Mouse (Mus musculus) G1E (cell line): ENCODE data around the gene Atox1. TPM values are rescaled to one million over a fixed set of nuclear protein-coding genes. Genes with fewer than 3 reads are reported as not detected.

Experiments used
- ATAC-seq: 2 replicates; pipeline ENCODE4 v1.8.0; 2016; ENCODE audit warnings: mild to moderate bottlenecking; ENCODE audit not compliant: insufficient number of reproducible peaks, poor library complexity, low FRiP score, severe bottlenecking; ENCODE audit errors: extremely low read depth
- DNase-seq: peaks from one replicate; pipeline ENCODE4 v3.0.0; 2012; ENCODE audit warnings: low spot score
- H3K27me3 ChIP-seq: 2 replicates; pipeline ENCODE4 v1.6.1; 2012; ENCODE audit warnings: mild to moderate bottlenecking, low read length, inconsistent platforms; ENCODE audit not compliant: insufficient read depth
- H3K36me3 ChIP-seq: replicated peaks from 2 replicates; pipeline ENCODE3; 2012; ENCODE audit warnings: mild to moderate bottlenecking, inconsistent platforms
- H3K4me1 ChIP-seq: 2 replicates; pipeline ENCODE4 v1.6.1; 2012; ENCODE audit warnings: low read depth, low read length, inconsistent platforms, mixed read lengths; ENCODE audit not compliant: insufficient read depth
- H3K4me3 ChIP-seq: 2 replicates; pipeline ENCODE4 v1.5.1; 2012; ENCODE audit warnings: low read depth, mild to moderate bottlenecking, inconsistent platforms, low read length, moderate library complexity, mixed read lengths
- H3K9me3 ChIP-seq: replicated peaks from 2 replicates; pipeline ENCODE4 v1.6.1; 2012; ENCODE audit warnings: inconsistent platforms
- CTCF ChIP-seq: IDR thresholded peaks from 2 replicates; pipeline ENCODE4 v1.5.1; 2012; ENCODE audit warnings: low read depth, low read length, inconsistent platforms, mixed read lengths
- GATA1 ChIP-seq: IDR thresholded peaks from 2 replicates; pipeline ENCODE4 v1.6.1; 2012; ENCODE audit warnings: borderline replicate concordance, low read length, inconsistent platforms, mixed read lengths
- GATA2 ChIP-seq: IDR thresholded peaks from 2 replicates; pipeline ENCODE4 v1.6.1; 2012; ENCODE audit warnings: low read depth, low read length, inconsistent platforms, borderline replicate concordance
- POLR2AphosphoS5 ChIP-seq: IDR thresholded peaks from 2 replicates; pipeline ENCODE4 v1.6.1; 2012; ENCODE audit warnings: low read depth, low read length, inconsistent platforms; ENCODE audit not compliant: insufficient replicate concordance
- TAL1 ChIP-seq: conservative IDR thresholded peaks from 2 replicates; pipeline ENCODE4 v1.6.1; 2012; ENCODE audit warnings: low read depth, low read length, inconsistent platforms, mixed read lengths
- polyA plus RNA-seq: library from polyadenylated mRNA; stranded (reverse); fragments of >175 nt; gene quantifications from 2 replicates; pipeline ENCODE4 v1.2.3, GENCODE M21; 2012
- total RNA-seq, 2 experiments: library from RNA; stranded (forward) in 1 of 2; stranded (reverse) in 1 of 2; fragments of 200-1000 nt in 1 of 2; fragments of >200 nt in 1 of 2; fragmentation: Nextera tagmentation in 1 of 2; gene quantifications; 2 replicates each; pipeline ENCODE4 v1.2.3; 2014 to 2017

Gene Atox1
- total and polyA plus RNA-seq, 3 experiments = 37.7 to 103 (median 92.8) TPM

- H3K9me3 ChIP-seq = no peaks in the 10 kb centered on the region
- H3K27me3 ChIP-seq = peaks cover 9% of the 10 kb centered on the region
- no peak overlapping the region for H3K4me3 ChIP-seq
- no peaks in the 10 kb centered on the region for H3K4me1 ChIP-seq
- peaks cover 31% of the 10 kb centered on the region for H3K36me3 ChIP-seq
- TF ChIP-seq GATA1 = no peak
- no peak for TF ChIP-seq TAL1
- TF ChIP-seq GATA2 = no peak
- TF ChIP-seq CTCF = no peak
- TF ChIP-seq POLR2AphosphoS5 = no peak
- ATAC-seq = no peak
- DNase-seq = no peak
These were observed 21.3 kb downstream of the Atox1 start for GRCm38 (mm10) chr11:55439718-55440117.

- no peaks in the 10 kb centered on the region for H3K4me1 ChIP-seq
- no peak for ATAC-seq
- H3K36me3 ChIP-seq = peaks cover 15% of the 10 kb centered on the region
- H3K4me3 ChIP-seq = no peak overlapping the region
- TF ChIP-seq GATA2 (no peak), TAL1 (no peak), POLR2AphosphoS5 (no peak), CTCF (no peak), GATA1 (no peak)
- peaks cover 10% of the 10 kb centered on the region for H3K27me3 ChIP-seq
- DNase-seq = no peak
- no peaks in the 10 kb centered on the region for H3K9me3 ChIP-seq
These were observed 23.0 kb downstream of the Atox1 start for GRCm38 (mm10) chr11:55438031-55438430.

DNA sequence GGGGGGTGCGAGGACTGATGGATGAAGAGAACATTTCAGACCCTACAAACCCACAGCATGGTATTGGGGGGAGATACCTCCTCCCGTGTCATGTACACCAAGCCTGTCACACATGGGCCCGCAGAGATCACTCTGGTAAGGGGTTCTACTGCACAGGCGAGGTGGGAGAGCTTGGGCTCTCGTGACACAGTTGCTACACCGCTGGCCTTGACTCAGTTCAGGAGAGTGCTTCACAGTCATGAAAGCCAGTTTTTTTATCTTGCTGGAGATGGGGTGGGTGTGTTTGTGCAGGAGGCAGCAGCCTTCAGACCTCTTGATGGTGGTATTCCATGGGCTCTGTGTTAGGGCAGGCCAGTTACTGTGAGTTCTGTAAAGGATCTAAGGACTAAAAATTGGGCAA, 24.9 kb downstream of the Atox1 start:
- H3K36me3 ChIP-seq = no peaks in the 10 kb centered on the region
- H3K4me1 ChIP-seq = no peaks in the 10 kb centered on the region
- ATAC-seq = no peak
- no peak for DNase-seq
- H3K4me3 ChIP-seq = no peak overlapping the region
- TF ChIP-seq GATA2 = no peak
- TF ChIP-seq CTCF = no peak
- no peak for TF ChIP-seq GATA1
- TF ChIP-seq TAL1 = no peak
- no peak for TF ChIP-seq POLR2AphosphoS5
- peaks cover 11% of the 10 kb centered on the region for H3K27me3 ChIP-seq
- H3K9me3 ChIP-seq = no peaks in the 10 kb centered on the region

- no peak for TF ChIP-seq POLR2AphosphoS5
- no peak for TF ChIP-seq GATA1
- TF ChIP-seq GATA2 = no peak
- TF ChIP-seq TAL1 = no peak
- Histone ChIP-seq H3K27me3 (peaks cover 15% of the 10 kb centered on the region), H3K4me1 (no peaks in the 10 kb centered on the region), H3K9me3 (no peaks in the 10 kb centered on the region), H3K4me3 (no peak overlapping the region), H3K36me3 (no peaks in the 10 kb centered on the region)
- DNase-seq = no peak
- ATAC-seq = no peak
These were observed 28.1 kb downstream of the Atox1 start for GRCm38 (mm10) chr11:55432981-55433380.

- Histone ChIP-seq H3K9me3 (no peaks in the 10 kb centered on the region), H3K4me1 (no peaks in the 10 kb centered on the region), H3K36me3 (no peaks in the 10 kb centered on the region), H3K27me3 (peaks cover 17% of the 10 kb centered on the region), H3K4me3 (no peak overlapping the region)
- ATAC-seq (no peak), DNase-seq (no peak)
- TF ChIP-seq GATA2 (no peak), TAL1 (no peak), GATA1 (no peak)
These were observed 31.1 kb downstream of the Atox1 start for GRCm38 (mm10) chr11:55429973-55430372.

GRCm38 (mm10) chr11:55428186-55429012, 32.6 kb downstream of the Atox1 start:
- no peaks in the 10 kb centered on the region for H3K36me3 ChIP-seq
- peaks cover 27% of the 10 kb centered on the region for H3K27me3 ChIP-seq
- DNase-seq = no peak
- no peak overlapping the region for H3K4me3 ChIP-seq
- no peaks in the 10 kb centered on the region for H3K4me1 ChIP-seq
- ATAC-seq = no peak
- no peak for TF ChIP-seq GATA2
- no peak for TF ChIP-seq POLR2AphosphoS5
- no peak for TF ChIP-seq TAL1
- H3K9me3 ChIP-seq = no peaks in the 10 kb centered on the region

DNA sequence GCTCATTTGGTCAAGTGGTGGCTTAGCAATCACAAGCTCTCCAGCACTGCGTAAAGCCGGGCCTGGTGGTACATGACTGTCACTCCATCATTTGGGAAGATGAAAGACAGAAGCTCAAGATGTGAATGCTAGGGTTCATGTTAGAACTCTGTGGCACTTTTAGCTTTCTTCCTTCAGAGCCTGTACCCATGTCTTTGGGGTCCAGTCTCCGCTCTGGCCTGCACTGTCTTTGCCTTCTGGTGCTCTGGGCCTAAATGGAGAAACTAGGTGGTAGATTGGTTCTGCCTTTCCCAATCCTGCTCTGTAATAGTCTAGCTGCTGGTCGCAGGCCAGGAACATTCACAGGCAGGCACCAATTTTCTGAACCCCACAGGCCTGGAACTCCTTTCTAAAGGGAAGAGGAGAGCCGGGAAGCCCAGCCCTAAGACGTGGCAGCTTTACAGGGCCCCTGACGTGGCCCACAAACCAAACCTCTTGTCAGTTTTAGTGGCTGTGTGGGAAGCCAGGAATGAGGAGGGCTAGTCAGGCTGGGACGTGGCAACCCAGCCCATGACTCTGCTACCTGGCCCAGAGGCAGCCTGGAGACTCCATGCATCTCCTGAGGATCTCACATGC, 36.2 kb downstream of the Atox1 start:
- no peak for TF ChIP-seq CTCF
- no peak for TF ChIP-seq GATA2
- no peak for TF ChIP-seq POLR2AphosphoS5
- no peak for TF ChIP-seq TAL1
- no peak for TF ChIP-seq GATA1
- no peaks in the 10 kb centered on the region for H3K4me1 ChIP-seq
- no peak for DNase-seq
- H3K27me3 ChIP-seq = peaks cover 39% of the 10 kb centered on the region
- no peak for ATAC-seq
- no peak overlapping the region for H3K4me3 ChIP-seq
- no peaks in the 10 kb centered on the region for H3K9me3 ChIP-seq
- H3K36me3 ChIP-seq = no peaks in the 10 kb centered on the region
